Mouse (Mus musculus): ENCODE measurements around the gene Rpl36-ps4.

- no peak for TF ChIP-seq POLR2A (IDR thresholded peaks at IDR 0.05; ENCODE audit: borderline replicate concordance, low read depth, low read length)
- TF ChIP-seq CTCF (IDR thresholded peaks at IDR 0.05; ENCODE audit: low read depth, low read length): no peak
Measured at GRCm38 (mm10) chr17:87936156-87936555, 15.4 kb downstream of the Rpl36-ps4 start.
